ENCODE assay signal across 21 mouse cellular contexts in the genomic region with DNA sequence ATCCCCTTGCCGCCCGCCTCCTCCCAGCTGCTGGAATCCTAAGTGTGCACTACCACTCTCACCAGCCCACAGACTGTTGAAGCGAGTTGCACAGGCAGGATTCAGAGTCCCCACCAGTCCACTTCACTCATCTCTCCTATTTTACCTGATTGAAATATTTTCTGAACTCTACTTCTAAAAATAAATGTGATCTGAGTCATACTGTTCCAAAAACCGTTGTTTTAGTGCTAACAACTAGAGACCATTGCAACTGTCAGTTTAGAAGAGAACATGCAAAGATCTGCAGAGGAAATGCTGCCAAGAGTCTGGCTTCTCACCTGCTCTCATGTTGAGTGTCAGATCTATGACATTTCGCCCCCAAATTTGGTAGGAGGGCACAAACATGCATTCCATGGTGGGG.
DNase-seq lines count a peak whose midpoint lies in the region; TF ChIP-seq lines count a peak whose summit lies in the region.
"Had no signal": no experiment of that assay in that cellular context is flagged by ENCODE, and none has a peak within 500 bp of the region (broad histone marks: within the 10 kb centered on the region; RNA-seq: fewer than 3 reads in every experiment).

No protein-coding gene starts in this region.

- H3K36me3 ChIP-seq in CH12.LX (replicated peaks in 1 of 2; ENCODE audit: control insufficient read depth in 1 of 2, insufficient read depth in 1 of 2, low read length in 1 of 2), result peaks cover 7 to 54% of the 10 kb centered on the region in 2 experiments
- peaks cover 29% of the 10 kb centered on the region for H3K36me3 ChIP-seq in embryonic facial prominence, embryonic 10.5 days (replicated peaks)
- H3K36me3 ChIP-seq: intestine, embryonic 15.5 days had no signal

- TF ChIP-seq RAD21 in CH12.LX (IDR thresholded peaks at IDR 0.05; ENCODE audit: low read depth, low read length), result no peak

- WGBS in embryonic facial prominence, embryonic 10.5 days, result 90% methylated on average over 5 of the region's 5 CpGs

- no peaks in the 10 kb centered on the region for H3K79me2 ChIP-seq in CH12.LX (replicated peaks; ENCODE audit: control insufficient read depth, extremely low read depth, insufficient read depth, poor library complexity, severe bottlenecking)

- TF ChIP-seq EP300 in CH12.LX (IDR thresholded peaks at IDR 0.05; ENCODE audit: low read length), result no peak

- no peak overlapping the region for H3K4me2 ChIP-seq in CH12.LX (ENCODE audit: insufficient read depth, low read depth, poor library complexity, severe bottlenecking)
- H3K4me2 ChIP-seq: forebrain, embryonic 13.5 days; heart, embryonic 11.5 days; hindbrain, embryonic 12.5 days; hindbrain, embryonic 15.5 days; intestine, embryonic 15.5 days had no signal

- H3K4me3 ChIP-seq in CH12.LX (replicated peaks in 1 of 3; ENCODE audit: low read depth in 2 of 3, low read length in 2 of 3, poor library complexity in 1 of 3), result no peak overlapping the region
- H3K4me3 ChIP-seq in embryonic facial prominence, embryonic 10.5 days, result no peak overlapping the region
- H3K4me3 ChIP-seq: forebrain, embryonic 10.5 days; forebrain, embryonic 13.5 days; hindbrain, embryonic 12.5 days; hindbrain, embryonic 15.5 days; intestine, embryonic 15.5 days had no signal

- TF ChIP-seq POLR2A in CH12.LX (IDR thresholded peaks at IDR 0.05; ENCODE audit: low read depth, low read length), result no peak

- no peaks in the 10 kb centered on the region for H3K27me3 ChIP-seq in CH12.LX (replicated peaks)
- no peaks in the 10 kb centered on the region for H3K27me3 ChIP-seq in embryonic facial prominence, embryonic 10.5 days (replicated peaks; ENCODE audit: low read depth, poor library complexity, severe bottlenecking)
- H3K27me3 ChIP-seq: forebrain, embryonic 13.5 days; hindbrain, embryonic 12.5 days; hindbrain, embryonic 15.5 days; intestine, embryonic 15.5 days had no signal

- in situ Hi-C loops in CH12.LX (cut with MboI; ENCODE audit: low pct_ligation_motif_present, low pct_unique_long_range_greater_than_20kb, low sequenced_read_pairs), result no loop called here

- TF ChIP-seq CTCF in CH12.LX (conservative IDR thresholded peaks at IDR 0.05 in 1 of 2, IDR thresholded peaks at IDR 0.05 in 1 of 2; ENCODE audit: low read depth in 2 of 2, low read length in 2 of 2), result no peak

- dilution Hi-C loops in CH12.LX (cut with MboI; ENCODE audit: extremely low pct_ligation_motif_present, extremely low pct_unique_long_range_greater_than_20kb, low sequenced_read_pairs), result no loop called here

- no peak overlapping the region for H3K9ac ChIP-seq in CH12.LX (ENCODE audit: insufficient read depth, low read depth)
- H3K9ac ChIP-seq: forebrain, embryonic 13.5 days; hindbrain, embryonic 12.5 days; hindbrain, embryonic 15.5 days; intestine, embryonic 15.5 days had no signal

- no peaks in the 10 kb centered on the region for H3K9me3 ChIP-seq in CH12.LX (replicated peaks; ENCODE audit: low read length)
- H3K9me3 ChIP-seq in embryonic facial prominence, embryonic 10.5 days, result no peaks in the 10 kb centered on the region
- H3K9me3 ChIP-seq: forebrain, embryonic 10.5 days; forebrain, embryonic 13.5 days; hindbrain, embryonic 12.5 days; hindbrain, embryonic 15.5 days; intestine, embryonic 15.5 days had no signal

- peaks cover 14 to 50% of the 10 kb centered on the region in 2 experiments for H3K4me1 ChIP-seq in CH12.LX (ENCODE audit: control insufficient read depth in 1 of 2, insufficient read depth in 2 of 2)
- no peaks in the 10 kb centered on the region for H3K4me1 ChIP-seq in embryonic facial prominence, embryonic 10.5 days
- H3K4me1 ChIP-seq: forebrain, embryonic 10.5 days; forebrain, embryonic 13.5 days; hindbrain, embryonic 12.5 days; hindbrain, embryonic 15.5 days; intestine, embryonic 15.5 days had no signal

- DNase-seq in heart, adult 11 months, result peak; percentile 51
- DNase-seq in heart, adult 18-20 months, result no peak
- DNase-seq in testis, postnatal 10 days (ENCODE audit: low spot score), result peak; percentile 31
- DNase-seq in testis, postnatal 14 days (ENCODE audit: low spot score), result no peak
- DNase-seq in CH12.LX (ENCODE audit: extremely low read depth), result no peak
- DNase-seq in embryonic facial prominence, embryonic 10.5 days (ENCODE audit: low spot score), result no peak
- DNase-seq: adrenal gland, adult 2 months; adrenal gland, postnatal 14 days; B cell, adult 2 months; cerebellum, adult 11-12 months; cerebellum, adult 8-10 months; cerebellum, postnatal 10 days; cerebellum, postnatal 36 days; embryo, embryonic 11 days; gastrocnemius, postnatal 25 days had no signal

- H3K27ac ChIP-seq in CH12.LX (ENCODE audit: insufficient read depth, low read depth), result no peak overlapping the region
- H3K27ac ChIP-seq in embryonic facial prominence, embryonic 10.5 days (replicated peaks), result no peak overlapping the region
- H3K27ac ChIP-seq: forebrain, embryonic 10.5 days; forebrain, embryonic 13.5 days; hindbrain, embryonic 12.5 days; hindbrain, embryonic 15.5 days; intestine, embryonic 15.5 days had no signal

TF ChIP-seq in CH12.LX, 34 proteins besides CTCF, POLR2A, EP300 and RAD21:
- TF ChIP-seq TCF12 (IDR thresholded peaks at IDR 0.05; ENCODE audit: low read depth, low read length), result no peak
- no peak for TF ChIP-seq ZMIZ1 (IDR thresholded peaks at IDR 0.05; ENCODE audit: low read depth, low read length)
- TF ChIP-seq ETS1 (conservative IDR thresholded peaks at IDR 0.05; ENCODE audit: low read depth, low read length), result 0 out of 2 replicates have a peak, but pooled peaks have one; percentile 10
- TF ChIP-seq MAX (IDR thresholded peaks at IDR 0.05; ENCODE audit: low read length), result no peak
- TF ChIP-seq ELF1 (IDR thresholded peaks at IDR 0.05; ENCODE audit: low read depth, low read length), result no peak
- TF ChIP-seq BHLHE40 (IDR thresholded peaks at IDR 0.05; ENCODE audit: low read depth, low read length), result no peak
- no peak for TF ChIP-seq NELFE (IDR thresholded peaks at IDR 0.05; ENCODE audit: low read depth, low read length)
- TF ChIP-seq JUN (IDR thresholded peaks at IDR 0.05; ENCODE audit: insufficient read depth, low read depth, low read length), result 0 out of 2 replicates have a peak, but pooled peaks have one; percentile 23
- TF ChIP-seq MEF2A (IDR thresholded peaks at IDR 0.05; ENCODE audit: borderline replicate concordance, low read depth, low read length), result peak; percentile 58; the same call in 1 of the 2 replicates
- no peak for TF ChIP-seq POLR2AphosphoS2 (IDR thresholded peaks at IDR 0.05; ENCODE audit: low read depth, low read length)
- peak; percentile 50; the same call in 1 of the 2 replicates for TF ChIP-seq JUND (conservative IDR thresholded peaks at IDR 0.05; ENCODE audit: low read depth, low read length)
- TF ChIP-seq CHD2 (IDR thresholded peaks at IDR 0.05; ENCODE audit: low read length), result no peak

Comparison
In these comparisons a context has a peak if more than half of its experiments do, and no peak if none do; other contexts are left out.
1. DNase-seq: peak in heart, adult 11 months (single experiment) and testis, postnatal 10 days (single experiment); none in heart, adult 18-20 months (0 of 2), testis, postnatal 14 days (single experiment), CH12.LX (single experiment) and embryonic facial prominence, embryonic 10.5 days (single experiment).